Mouse (Mus musculus): ENCODE data around the gene Zfp36l2.

DNA sequence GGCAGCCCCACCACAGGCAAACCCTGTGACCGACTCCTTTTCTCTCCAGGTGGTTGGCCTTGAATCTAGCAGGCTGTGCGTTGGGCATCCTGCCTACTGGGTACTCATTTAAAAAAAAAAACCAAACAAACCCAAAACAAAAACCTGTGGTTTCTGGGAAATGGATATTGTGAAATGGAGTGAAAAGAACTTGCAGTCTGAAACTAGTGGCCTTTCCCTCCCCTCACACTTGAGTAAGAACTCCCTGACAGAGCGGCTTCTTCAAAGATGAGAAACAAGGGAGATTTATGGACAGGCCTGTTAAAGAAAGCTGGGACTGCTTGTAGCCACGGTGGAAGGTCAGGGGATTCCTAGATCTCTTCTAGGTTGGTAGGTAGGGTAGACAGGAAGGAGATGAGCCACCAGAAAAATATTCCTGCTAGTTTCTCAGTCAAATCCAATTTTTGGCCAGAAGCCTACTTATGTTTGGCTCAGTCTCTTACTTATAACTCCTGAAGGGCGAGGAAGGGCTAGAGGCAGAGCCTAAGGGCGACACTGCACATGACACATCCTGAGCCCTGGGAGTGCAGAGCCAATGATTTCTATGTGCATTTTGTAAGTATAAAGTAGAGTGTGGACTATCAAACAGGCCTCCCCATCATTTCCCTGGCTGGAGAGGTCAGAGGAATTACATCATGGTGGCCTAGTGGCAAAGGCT is 27.7 kb upstream of the Zfp36l2 start:
- TF ChIP-seq CTCF (IDR thresholded peaks at IDR 0.05; ENCODE audit: extremely low read depth, insufficient read depth, low read length) (no peak), POLR2A (IDR thresholded peaks at IDR 0.05; ENCODE audit: extremely low read depth, insufficient read depth, low read length) (no peak)

Data from cortical plate, adult 2 months (tissue).